ENCODE assay signal across 13 mouse cellular contexts in genomic region chr15:83167550-83168065, GRCm38 (mm10). TPM values are rescaled to one million over a fixed set of nuclear protein-coding genes. Genes with fewer than 3 reads are reported as not detected.
DNase-seq lines count a peak whose midpoint lies in the region; ATAC-seq and TF ChIP-seq lines count a peak whose summit lies in the region.
"Had no signal": no experiment of that assay in that cellular context is flagged by ENCODE, and none has a peak within 500 bp of the region (broad histone marks: within the 10 kb centered on the region; RNA-seq: fewer than 3 reads in every experiment).

No protein-coding gene starts in this region.

- peak overlapping the region; percentile 60; the same call in 1 of the 2 replicates for H3K27ac ChIP-seq in hindbrain, embryonic 10.5 days
- no peak overlapping the region for H3K27ac ChIP-seq in hindbrain, postnatal 0 days
- no peak overlapping the region for H3K27ac ChIP-seq in midbrain, embryonic 11.5 days (ENCODE audit: low read depth, low read length)
- no peak overlapping the region for H3K27ac ChIP-seq in midbrain, embryonic 16.5 days (ENCODE audit: low read length)
- H3K27ac ChIP-seq in intestine, embryonic 16.5 days (ENCODE audit: low read length): peak overlapping the region; percentile 50
- peak overlapping the region; percentile 80 for H3K27ac ChIP-seq in stomach, embryonic 15.5 days
- no peak overlapping the region for H3K27ac ChIP-seq in forebrain, embryonic 16.5 days (ENCODE audit: low read length)
- H3K27ac ChIP-seq: forebrain, embryonic 13.5 days; limb, embryonic 12.5 days; midbrain, embryonic 15.5 days had no signal

- no peak overlapping the region for H3K4me3 ChIP-seq in hindbrain, embryonic 10.5 days
- H3K4me3 ChIP-seq in hindbrain, postnatal 0 days (ENCODE audit: low read length): no peak overlapping the region
- no peak overlapping the region for H3K4me3 ChIP-seq in midbrain, embryonic 11.5 days (ENCODE audit: low read depth, low read length)
- no peak overlapping the region for H3K4me3 ChIP-seq in midbrain, embryonic 16.5 days (ENCODE audit: low read depth, low read length)
- H3K4me3 ChIP-seq in intestine, embryonic 16.5 days (ENCODE audit: low read length): no peak overlapping the region
- H3K4me3 ChIP-seq in stomach, embryonic 15.5 days (replicated peaks): no peak overlapping the region
- H3K4me3 ChIP-seq in forebrain, embryonic 16.5 days (replicated peaks; ENCODE audit: low read length): no peak overlapping the region
- H3K4me3 ChIP-seq: forebrain, embryonic 13.5 days; limb, embryonic 12.5 days; midbrain, embryonic 15.5 days had no signal

- peaks cover under 1% of the 10 kb centered on the region; the same call in 1 of the 2 replicates for H3K27me3 ChIP-seq in hindbrain, embryonic 10.5 days (ENCODE audit: insufficient read depth, poor library complexity, severe bottlenecking)
- no peaks in the 10 kb centered on the region for H3K27me3 ChIP-seq in hindbrain, postnatal 0 days (ENCODE audit: insufficient read depth, low read length)
- H3K27me3 ChIP-seq in midbrain, embryonic 11.5 days (ENCODE audit: control insufficient read depth, insufficient read depth, low read length): no peaks in the 10 kb centered on the region
- no peaks in the 10 kb centered on the region for H3K27me3 ChIP-seq in midbrain, embryonic 16.5 days (ENCODE audit: control insufficient read depth, insufficient read depth, low read depth, low read length)
- H3K27me3 ChIP-seq in intestine, embryonic 16.5 days (replicated peaks; ENCODE audit: control insufficient read depth, insufficient read depth, low read length): no peaks in the 10 kb centered on the region
- H3K27me3 ChIP-seq in stomach, embryonic 15.5 days (replicated peaks): no peaks in the 10 kb centered on the region
- no peaks in the 10 kb centered on the region for H3K27me3 ChIP-seq in forebrain, embryonic 16.5 days (replicated peaks; ENCODE audit: control insufficient read depth, insufficient read depth, low read length)
- H3K27me3 ChIP-seq: forebrain, embryonic 13.5 days; limb, embryonic 12.5 days; midbrain, embryonic 15.5 days had no signal

- TF ChIP-seq CTCF in hindbrain, postnatal 0 days (IDR thresholded peaks at IDR 0.05; ENCODE audit: low read depth): no peak

- H3K36me3 ChIP-seq in hindbrain, embryonic 10.5 days: peaks cover 26% of the 10 kb centered on the region
- no peaks in the 10 kb centered on the region for H3K36me3 ChIP-seq in hindbrain, postnatal 0 days (ENCODE audit: insufficient read depth, low read length)
- H3K36me3 ChIP-seq in midbrain, embryonic 11.5 days (ENCODE audit: control insufficient read depth, insufficient read depth, low read length): no peaks in the 10 kb centered on the region
- 0 out of 2 replicates have a peak, but pooled peaks cover 3% of the 10 kb centered on the region for H3K36me3 ChIP-seq in midbrain, embryonic 16.5 days (ENCODE audit: control insufficient read depth, insufficient read depth, low read length)
- no peaks in the 10 kb centered on the region for H3K36me3 ChIP-seq in intestine, embryonic 16.5 days (ENCODE audit: control insufficient read depth, insufficient read depth, low read length)
- H3K36me3 ChIP-seq in stomach, embryonic 15.5 days: 0 out of 2 replicates have a peak, but pooled peaks cover 3% of the 10 kb centered on the region
- no peaks in the 10 kb centered on the region for H3K36me3 ChIP-seq in forebrain, embryonic 16.5 days (ENCODE audit: control insufficient read depth, insufficient read depth)

- DNase-seq in hindbrain, embryonic 10.5 days (ENCODE audit: low spot score): no peak
- DNase-seq in hindbrain, postnatal 0 days (ENCODE audit: low spot score): no peak
- DNase-seq in midbrain, embryonic 11.5 days (ENCODE audit: low spot score, missing footprints): peak; percentile 17
- no peak for DNase-seq in embryo, embryonic 11 days
- DNase-seq: spleen, adult 18-20 months; thymus, postnatal 36 days had no signal

- H3K4me1 ChIP-seq in hindbrain, embryonic 10.5 days (replicated peaks): peaks cover 65% of the 10 kb centered on the region
- H3K4me1 ChIP-seq in hindbrain, postnatal 0 days (ENCODE audit: insufficient read depth, low read length): 0 out of 2 replicates have a peak, but pooled peaks cover 11% of the 10 kb centered on the region
- H3K4me1 ChIP-seq in midbrain, embryonic 11.5 days (ENCODE audit: control insufficient read depth, insufficient read depth, low read length): peaks cover 7% of the 10 kb centered on the region
- H3K4me1 ChIP-seq in midbrain, embryonic 16.5 days (ENCODE audit: control insufficient read depth, insufficient read depth, low read length): peaks cover 10% of the 10 kb centered on the region
- peaks cover 46% of the 10 kb centered on the region for H3K4me1 ChIP-seq in intestine, embryonic 16.5 days (ENCODE audit: control insufficient read depth, insufficient read depth, low read length)
- H3K4me1 ChIP-seq in stomach, embryonic 15.5 days: peaks cover 40% of the 10 kb centered on the region
- H3K4me1 ChIP-seq in forebrain, embryonic 16.5 days (replicated peaks; ENCODE audit: control insufficient read depth, insufficient read depth, low read length): peaks cover 15% of the 10 kb centered on the region

- H3K4me2 ChIP-seq in hindbrain, postnatal 0 days (ENCODE audit: low read depth, low read length): no peak overlapping the region
- no peak overlapping the region for H3K4me2 ChIP-seq in midbrain, embryonic 11.5 days
- H3K4me2 ChIP-seq in midbrain, embryonic 16.5 days (ENCODE audit: low read length): no peak overlapping the region
- H3K4me2 ChIP-seq in intestine, embryonic 16.5 days (ENCODE audit: low read depth, low read length): peak overlapping the region; percentile 21; the same call in 1 of the 2 replicates
- peak overlapping the region; percentile 14; the same call in 1 of the 2 replicates for H3K4me2 ChIP-seq in stomach, embryonic 15.5 days
- no peak overlapping the region for H3K4me2 ChIP-seq in forebrain, embryonic 16.5 days (ENCODE audit: low read length)
- H3K4me2 ChIP-seq: forebrain, embryonic 13.5 days; limb, embryonic 12.5 days; midbrain, embryonic 15.5 days had no signal

- no peaks in the 10 kb centered on the region for H3K9me3 ChIP-seq in hindbrain, embryonic 10.5 days
- no peaks in the 10 kb centered on the region for H3K9me3 ChIP-seq in hindbrain, postnatal 0 days (ENCODE audit: low read length)
- no peaks in the 10 kb centered on the region for H3K9me3 ChIP-seq in midbrain, embryonic 11.5 days (ENCODE audit: control insufficient read depth, low read length)
- no peaks in the 10 kb centered on the region for H3K9me3 ChIP-seq in midbrain, embryonic 16.5 days (replicated peaks; ENCODE audit: control insufficient read depth, low read length, poor library complexity, severe bottlenecking)
- no peaks in the 10 kb centered on the region for H3K9me3 ChIP-seq in intestine, embryonic 16.5 days (ENCODE audit: control insufficient read depth, low read length)
- H3K9me3 ChIP-seq in stomach, embryonic 15.5 days: no peaks in the 10 kb centered on the region
- no peaks in the 10 kb centered on the region for H3K9me3 ChIP-seq in forebrain, embryonic 16.5 days (ENCODE audit: control insufficient read depth, low read length)
- H3K9me3 ChIP-seq: forebrain, embryonic 13.5 days; limb, embryonic 12.5 days; midbrain, embryonic 15.5 days had no signal

- H3K9ac ChIP-seq in hindbrain, postnatal 0 days (replicated peaks; ENCODE audit: low read length): no peak overlapping the region
- H3K9ac ChIP-seq in midbrain, embryonic 11.5 days (ENCODE audit: low read length): no peak overlapping the region
- no peak overlapping the region for H3K9ac ChIP-seq in midbrain, embryonic 16.5 days (ENCODE audit: low read depth, low read length)
- 0 out of 2 replicates have a peak overlapping the region, but pooled peaks have one; percentile 27 for H3K9ac ChIP-seq in intestine, embryonic 16.5 days (ENCODE audit: low read depth, low read length)
- H3K9ac ChIP-seq in stomach, embryonic 15.5 days: no peak overlapping the region
- no peak overlapping the region for H3K9ac ChIP-seq in forebrain, embryonic 16.5 days (replicated peaks; ENCODE audit: low read depth, low read length)
- H3K9ac ChIP-seq: forebrain, embryonic 13.5 days; limb, embryonic 12.5 days; midbrain, embryonic 15.5 days had no signal

- 91% methylated on average over 8 of the region's 8 CpGs for WGBS in hindbrain, embryonic 10.5 days
- WGBS in hindbrain, postnatal 0 days: 93% methylated on average over 8 of the region's 8 CpGs
- WGBS in midbrain, embryonic 11.5 days: 92% methylated on average over 8 of the region's 8 CpGs
- WGBS in midbrain, embryonic 16.5 days: 95% methylated on average over 8 of the region's 8 CpGs
- 78% methylated on average over 8 of the region's 8 CpGs for WGBS in intestine, embryonic 16.5 days
- WGBS in stomach, embryonic 15.5 days: 74% methylated on average over 8 of the region's 8 CpGs
- 92% methylated on average over 8 of the region's 8 CpGs for WGBS in forebrain, embryonic 16.5 days

- no peak for ATAC-seq in hindbrain, postnatal 0 days
- ATAC-seq in midbrain, embryonic 11.5 days (ENCODE audit: low FRiP score): no peak
- ATAC-seq in midbrain, embryonic 16.5 days: no peak
- no peak for ATAC-seq in intestine, embryonic 16.5 days
- no peak for ATAC-seq in stomach, embryonic 15.5 days (ENCODE audit: insufficient read depth, low FRiP score, low read depth)
- ATAC-seq in forebrain, embryonic 16.5 days: no peak
- ATAC-seq: forebrain, embryonic 13.5 days; midbrain, embryonic 15.5 days had no signal

RNA-seq across cellular contexts. Expression of gene Cyb5r3, which starts 4.8 kb away (rescaled TPM):
- polyA plus RNA-seq in hindbrain, embryonic 10.5 days (2016; fragmentation: Nextera tagmentation; extraction: Ambion mirVana): 240 and 270 TPM in 2 replicates
- 93.8 and 99.2 TPM in 2 replicates for total RNA-seq in hindbrain, postnatal 0 days (2014; rRNA removed)
- polyA plus RNA-seq in hindbrain, postnatal 0 days (2015; fragmentation: Nextera tagmentation; extraction: Ambion mirVana): 117 and 136 TPM in 2 replicates
- 156 and 161 TPM in 2 replicates for polyA plus RNA-seq in midbrain, embryonic 11.5 days (2014; fragmentation: Nextera tagmentation; extraction: Ambion mirVana)
- 107 and 121 TPM in 2 replicates for polyA plus RNA-seq in midbrain, embryonic 16.5 days (2015; fragmentation: Nextera tagmentation; extraction: Ambion mirVana)
- polyA plus RNA-seq in intestine, embryonic 16.5 days (2015; fragmentation: Nextera tagmentation; extraction: Ambion mirVana): 283 and 299 TPM in 2 replicates
- polyA plus RNA-seq in stomach, embryonic 15.5 days (2015; fragmentation: Nextera tagmentation; extraction: Ambion mirVana): 182 and 210 TPM in 2 replicates
- 92.1 and 112 TPM in 2 replicates for polyA plus RNA-seq in forebrain, embryonic 16.5 days (2015; fragmentation: Nextera tagmentation; extraction: Ambion mirVana)

RNA-seq across cellular contexts. Expression of gene Poldip3, which starts 18.4 kb away (rescaled TPM):
- polyA plus RNA-seq in hindbrain, embryonic 10.5 days (2016; fragmentation: Nextera tagmentation; extraction: Ambion mirVana): 180 and 190 TPM in 2 replicates
- total RNA-seq in hindbrain, postnatal 0 days (2014; rRNA removed): 97.5 and 115 TPM in 2 replicates
- 96.9 and 103 TPM in 2 replicates for polyA plus RNA-seq in hindbrain, postnatal 0 days (2015; fragmentation: Nextera tagmentation; extraction: Ambion mirVana)
- 167 and 173 TPM in 2 replicates for polyA plus RNA-seq in midbrain, embryonic 11.5 days (2014; fragmentation: Nextera tagmentation; extraction: Ambion mirVana)
- 140 and 145 TPM in 2 replicates for polyA plus RNA-seq in midbrain, embryonic 16.5 days (2015; fragmentation: Nextera tagmentation; extraction: Ambion mirVana)
- 104 and 106 TPM in 2 replicates for polyA plus RNA-seq in intestine, embryonic 16.5 days (2015; fragmentation: Nextera tagmentation; extraction: Ambion mirVana)
- 112 and 121 TPM in 2 replicates for polyA plus RNA-seq in stomach, embryonic 15.5 days (2015; fragmentation: Nextera tagmentation; extraction: Ambion mirVana)
- 154 and 160 TPM in 2 replicates for polyA plus RNA-seq in forebrain, embryonic 16.5 days (2015; fragmentation: Nextera tagmentation; extraction: Ambion mirVana)

RNA-seq across cellular contexts. Expression of gene Rrp7a, which starts 45.0 kb away (rescaled TPM):
- polyA plus RNA-seq in hindbrain, embryonic 10.5 days (2016; fragmentation: Nextera tagmentation; extraction: Ambion mirVana): 85.3 and 85.4 TPM in 2 replicates
- total RNA-seq in hindbrain, postnatal 0 days (2014; rRNA removed): 157 and 207 TPM in 2 replicates
- 69.4 and 74.4 TPM in 2 replicates for polyA plus RNA-seq in hindbrain, postnatal 0 days (2015; fragmentation: Nextera tagmentation; extraction: Ambion mirVana)
- polyA plus RNA-seq in midbrain, embryonic 11.5 days (2014; fragmentation: Nextera tagmentation; extraction: Ambion mirVana): 70.5 and 79.6 TPM in 2 replicates
- 90.6 and 93.0 TPM in 2 replicates for polyA plus RNA-seq in midbrain, embryonic 16.5 days (2015; fragmentation: Nextera tagmentation; extraction: Ambion mirVana)
- polyA plus RNA-seq in intestine, embryonic 16.5 days (2015; fragmentation: Nextera tagmentation; extraction: Ambion mirVana): 69.4 and 75.4 TPM in 2 replicates
- 56.0 and 59.8 TPM in 2 replicates for polyA plus RNA-seq in stomach, embryonic 15.5 days (2015; fragmentation: Nextera tagmentation; extraction: Ambion mirVana)
- 85.1 and 90.8 TPM in 2 replicates for polyA plus RNA-seq in forebrain, embryonic 16.5 days (2015; fragmentation: Nextera tagmentation; extraction: Ambion mirVana)

Comparison
In these comparisons a context has a peak if more than half of its experiments do, and no peak if none do; other contexts are left out.
1. H3K27ac ChIP-seq: peak in hindbrain, embryonic 10.5 days (single experiment), intestine, embryonic 16.5 days (single experiment) and stomach, embryonic 15.5 days (single experiment); none in hindbrain, postnatal 0 days (single experiment), midbrain, embryonic 11.5 days (single experiment), midbrain, embryonic 16.5 days (single experiment) and forebrain, embryonic 16.5 days (single experiment).
2. H3K4me2 ChIP-seq: peak in intestine, embryonic 16.5 days (single experiment) and stomach, embryonic 15.5 days (single experiment); none in hindbrain, postnatal 0 days (single experiment), midbrain, embryonic 11.5 days (single experiment), midbrain, embryonic 16.5 days (single experiment) and forebrain, embryonic 16.5 days (single experiment).